Mouse (Mus musculus) ES-Bruce4 (cell line): Measurements from ENCODE around the gene Nptn.

Source experiments
- CTCF ChIP-seq: IDR thresholded peaks from one replicate; pipeline ENCODE4 v1.8.1; 2011; ENCODE audit warnings: low read depth, low read length
- POLR2A ChIP-seq: IDR thresholded peaks from one replicate; pipeline ENCODE4 v1.8.1; 2011; ENCODE audit warnings: low read length; ENCODE audit not compliant: insufficient read depth

DNA sequence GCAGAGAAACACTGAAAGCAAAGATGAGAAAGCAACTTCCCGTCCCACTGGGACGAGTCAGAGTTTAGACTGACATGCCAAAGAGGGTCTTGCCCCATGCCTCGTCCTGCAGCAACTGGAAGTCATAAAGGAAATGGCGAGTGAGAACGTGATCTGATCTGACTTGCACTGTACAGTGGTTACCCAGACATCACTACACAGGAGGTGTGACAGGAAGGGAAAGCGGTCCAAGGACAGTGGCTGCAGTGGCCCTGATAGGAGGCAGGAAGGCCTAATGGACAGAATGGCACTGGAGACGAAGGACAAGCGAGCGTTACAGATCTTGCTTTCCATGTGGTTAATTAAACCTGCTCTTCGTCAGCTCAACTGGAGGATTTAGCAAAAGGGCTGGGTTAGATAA is 103.2 kb downstream of the Nptn start:
- TF ChIP-seq POLR2A (no peak), CTCF (no peak)
